Mouse (Mus musculus): ENCODE data around the gene Bckdhb. TPM values are rescaled to one million over a fixed set of nuclear protein-coding genes. Genes with fewer than 3 reads are reported as not detected.

Gene Bckdhb
- 56.7 and 56.9 TPM in 2 replicates for polyA plus RNA-seq (2015; fragmentation: Nextera tagmentation; extraction: Ambion mirVana)

GRCm38 (mm10) chr9:83924878-83925687 is at the start of gene Bckdhb:
Gene Bckdhb (plus strand): TSS chr9:83925145.
- Histone ChIP-seq H3K27me3 (no peaks in the 10 kb centered on the region), H3K36me3 (no peaks in the 10 kb centered on the region), H3K4me1 (peaks cover 5% of the 10 kb centered on the region), H3K4me2 (peak within 1 kb of the TSS; percentile 76), H3K27ac (peak within 1 kb of the TSS; percentile 48), H3K4me3 (peak within 1 kb of the TSS; percentile 79), H3K9me3 (no peaks in the 10 kb centered on the region), H3K9ac (peak within 1 kb of the TSS; percentile 82)
- WGBS, result under 1% methylated on average over 42 of the region's 46 CpGs
- peak; percentile 99 for ATAC-seq (ENCODE audit: insufficient number of reproducible peaks, insufficient read depth, low FRiP score, low TSS enrichment, low read depth)

DNA sequence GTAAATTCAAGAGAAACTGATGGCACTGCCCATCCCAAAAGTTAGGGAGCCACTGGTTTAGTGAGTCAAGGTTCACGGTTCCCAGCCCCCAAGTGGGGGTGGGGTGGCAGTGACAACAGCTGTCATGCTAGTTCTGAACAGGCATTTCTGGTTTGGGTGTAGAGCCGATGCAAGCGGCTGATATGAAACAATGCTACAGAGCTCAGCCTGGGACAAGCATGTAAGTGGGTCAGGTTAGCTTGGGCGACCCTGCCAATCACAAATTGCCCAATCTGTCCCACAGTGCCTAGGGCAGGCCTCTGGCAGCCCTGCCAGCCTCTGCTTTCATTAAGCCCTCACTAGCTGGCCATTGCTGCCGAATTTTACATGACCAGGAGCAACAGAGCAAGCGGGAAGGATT is 42.8 kb upstream of the Bckdhb start:
- Histone ChIP-seq H3K4me1 (no peaks in the 10 kb centered on the region), H3K4me2 (no peak overlapping the region), H3K9me3 (no peaks in the 10 kb centered on the region), H3K4me3 (no peak overlapping the region), H3K27me3 (no peaks in the 10 kb centered on the region), H3K9ac (no peak overlapping the region), H3K36me3 (no peaks in the 10 kb centered on the region), H3K27ac (no peak overlapping the region)
- ATAC-seq (ENCODE audit: insufficient number of reproducible peaks, insufficient read depth, low FRiP score, low TSS enrichment, low read depth), result no peak
- 78% methylated on average over 6 of the region's 6 CpGs for WGBS

- no peak overlapping the region for H3K4me2 ChIP-seq
- H3K4me3 ChIP-seq, result no peak overlapping the region
- no peaks in the 10 kb centered on the region for H3K9me3 ChIP-seq
- H3K27ac ChIP-seq, result no peak overlapping the region
- no peak for ATAC-seq (ENCODE audit: insufficient number of reproducible peaks, insufficient read depth, low FRiP score, low TSS enrichment, low read depth)
- H3K4me1 ChIP-seq, result no peaks in the 10 kb centered on the region
- no peak overlapping the region for H3K9ac ChIP-seq
- no peaks in the 10 kb centered on the region for H3K27me3 ChIP-seq
- no peaks in the 10 kb centered on the region for H3K36me3 ChIP-seq
Measured at GRCm38 (mm10) chr9:83886149-83886548, 38.8 kb upstream of the Bckdhb start.

- Histone ChIP-seq H3K4me1 (no peaks in the 10 kb centered on the region), H3K9me3 (no peaks in the 10 kb centered on the region), H3K27ac (no peak overlapping the region), H3K27me3 (no peaks in the 10 kb centered on the region), H3K36me3 (no peaks in the 10 kb centered on the region), H3K4me3 (no peak overlapping the region), H3K9ac (no peak overlapping the region), H3K4me2 (no peak overlapping the region)
- WGBS, result 84% methylated on average over 5 of the region's 5 CpGs
- no peak for ATAC-seq (ENCODE audit: insufficient number of reproducible peaks, insufficient read depth, low FRiP score, low TSS enrichment, low read depth)
Measured at GRCm38 (mm10) chr9:83888214-83888613, 36.7 kb upstream of the Bckdhb start.

DNA sequence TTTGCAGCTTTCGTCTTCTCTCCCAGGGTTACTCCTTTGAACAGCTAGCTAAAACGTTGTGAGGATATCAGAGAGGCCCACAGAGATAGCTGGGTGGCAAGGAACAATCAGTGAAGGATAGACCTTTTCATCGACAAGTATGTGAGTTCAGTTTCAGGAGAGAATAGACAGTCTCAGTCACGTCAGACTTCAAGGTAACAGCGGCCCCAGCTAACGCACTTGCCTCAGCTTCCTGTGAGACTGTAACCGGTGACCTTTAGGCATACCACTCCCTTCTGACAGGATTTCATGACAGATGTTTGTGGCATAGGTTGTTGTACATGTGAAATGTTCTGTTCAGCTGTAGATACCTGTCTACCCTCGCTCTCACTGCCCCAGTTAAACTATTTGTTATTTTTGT is 31.9 kb upstream of the Bckdhb start:
- no peak for ATAC-seq (ENCODE audit: insufficient number of reproducible peaks, insufficient read depth, low FRiP score, low TSS enrichment, low read depth)
- Histone ChIP-seq H3K27me3 (no peaks in the 10 kb centered on the region), H3K4me1 (peaks cover 3% of the 10 kb centered on the region; the same call in 1 of the 2 replicates), H3K4me2 (no peak overlapping the region), H3K36me3 (no peaks in the 10 kb centered on the region), H3K27ac (no peak overlapping the region), H3K9me3 (no peaks in the 10 kb centered on the region), H3K4me3 (no peak overlapping the region), H3K9ac (no peak overlapping the region)
- 69% methylated on average over 8 of the region's 8 CpGs for WGBS

DNA sequence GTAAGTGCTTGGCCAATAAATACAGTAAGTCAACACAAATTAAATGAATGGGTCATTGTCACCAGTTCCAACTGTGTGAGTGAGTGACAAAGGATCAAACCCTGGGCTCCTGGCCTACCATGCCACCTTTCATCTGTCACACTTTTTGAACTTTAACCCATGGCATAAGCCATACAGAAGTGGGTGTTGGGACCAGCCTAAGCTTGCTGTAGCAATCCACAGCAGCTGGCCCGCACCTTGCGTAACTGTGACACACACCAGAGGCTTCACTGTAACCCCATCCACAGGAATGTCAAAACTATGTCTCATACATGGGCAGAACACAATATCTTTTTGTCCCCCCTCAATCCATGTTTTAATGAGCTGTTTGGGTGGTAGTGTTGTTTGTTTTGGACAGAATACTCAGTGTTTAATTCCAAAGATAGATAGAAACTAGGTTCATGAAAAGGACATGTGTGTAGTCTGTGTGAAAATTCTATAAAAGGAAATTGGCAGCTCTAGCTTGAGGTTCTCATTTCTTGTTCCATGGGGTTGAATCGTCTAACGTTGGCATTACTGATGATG is 31.1 kb upstream of the Bckdhb start:
- Histone ChIP-seq H3K36me3 (no peaks in the 10 kb centered on the region), H3K9ac (no peak overlapping the region), H3K27me3 (no peaks in the 10 kb centered on the region), H3K4me1 (peaks cover 3% of the 10 kb centered on the region; the same call in 1 of the 2 replicates), H3K4me3 (no peak overlapping the region), H3K4me2 (no peak overlapping the region), H3K27ac (no peak overlapping the region), H3K9me3 (no peaks in the 10 kb centered on the region)
- 78% methylated on average over 4 of the region's 4 CpGs for WGBS
- ATAC-seq (ENCODE audit: insufficient number of reproducible peaks, insufficient read depth, low FRiP score, low TSS enrichment, low read depth), result no peak

DNA sequence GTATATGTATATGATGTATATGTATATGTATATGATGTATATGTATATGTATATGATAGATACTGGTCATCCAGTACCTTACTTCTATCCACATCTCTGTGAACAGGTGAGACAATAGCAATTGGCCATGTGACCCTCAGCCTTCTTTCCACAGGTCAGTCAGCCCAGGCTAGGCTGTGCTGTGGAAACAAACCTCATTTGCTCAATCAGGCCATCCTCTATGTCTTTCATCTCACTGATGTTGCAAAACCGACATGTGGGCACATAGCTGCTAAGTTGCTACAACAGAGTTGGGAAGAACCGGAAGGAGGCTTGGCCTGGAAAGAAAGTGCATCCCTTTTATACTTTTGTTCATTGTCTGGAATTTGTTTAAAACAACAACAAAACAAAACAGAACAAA is 22.9 kb upstream of the Bckdhb start:
- no peaks in the 10 kb centered on the region for H3K27me3 ChIP-seq
- H3K4me2 ChIP-seq, result no peak overlapping the region
- no peaks in the 10 kb centered on the region for H3K4me1 ChIP-seq
- no peak overlapping the region for H3K4me3 ChIP-seq
- no peaks in the 10 kb centered on the region for H3K36me3 ChIP-seq
- no peak overlapping the region for H3K9ac ChIP-seq
- WGBS, result 85% methylated on average over 2 of the region's 2 CpGs
- H3K9me3 ChIP-seq, result no peaks in the 10 kb centered on the region
- H3K27ac ChIP-seq, result no peak overlapping the region
- ATAC-seq (ENCODE audit: insufficient number of reproducible peaks, insufficient read depth, low FRiP score, low TSS enrichment, low read depth), result no peak

DNA sequence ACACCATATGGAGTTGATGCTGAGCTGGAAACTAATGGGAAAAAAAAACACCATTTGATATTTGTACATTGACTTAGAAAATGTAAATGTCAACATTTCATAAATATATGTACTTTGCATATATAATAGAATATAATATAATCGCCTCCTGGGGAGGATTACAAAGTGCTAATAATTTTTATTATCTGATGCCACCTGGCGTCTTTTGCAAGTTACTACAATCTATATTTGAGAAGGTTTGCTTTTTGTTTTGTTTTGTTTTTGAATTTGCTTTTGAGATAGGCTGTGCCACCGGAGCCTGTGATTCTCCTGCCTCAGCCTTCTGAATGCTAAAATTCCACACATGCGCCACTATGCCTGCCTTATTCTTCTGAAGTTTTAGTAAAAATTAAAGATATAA is 19.1 kb upstream of the Bckdhb start:
- Histone ChIP-seq H3K9me3 (no peaks in the 10 kb centered on the region), H3K36me3 (no peaks in the 10 kb centered on the region), H3K27ac (no peak overlapping the region), H3K4me1 (no peaks in the 10 kb centered on the region), H3K4me2 (no peak overlapping the region), H3K27me3 (no peaks in the 10 kb centered on the region), H3K4me3 (no peak overlapping the region), H3K9ac (no peak overlapping the region)
- 72% methylated on average over 4 of the region's 4 CpGs for WGBS
- no peak for ATAC-seq (ENCODE audit: insufficient number of reproducible peaks, insufficient read depth, low FRiP score, low TSS enrichment, low read depth)

DNA sequence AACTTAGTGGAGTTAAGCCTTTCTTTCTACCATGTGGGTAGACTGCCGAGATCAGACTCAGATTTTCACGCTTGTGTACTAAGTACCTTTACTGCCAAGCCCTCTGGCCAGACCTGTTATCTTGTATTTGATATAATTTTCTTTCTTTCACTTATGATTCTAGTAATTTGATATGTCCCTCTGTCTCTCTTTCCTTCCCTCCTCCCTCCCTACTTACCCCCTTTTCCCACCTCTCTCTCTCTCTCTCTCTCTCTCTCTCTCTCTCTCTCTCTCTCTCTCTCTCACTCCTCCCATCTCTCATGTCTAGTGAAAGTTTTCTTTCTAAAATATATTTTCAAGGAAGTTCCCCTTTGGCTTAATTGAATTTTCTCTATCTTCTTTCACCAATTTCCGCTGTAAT is 17.9 kb upstream of the Bckdhb start:
- Histone ChIP-seq H3K27me3 (no peaks in the 10 kb centered on the region), H3K9ac (no peak overlapping the region), H3K9me3 (no peaks in the 10 kb centered on the region), H3K4me2 (no peak overlapping the region), H3K36me3 (no peaks in the 10 kb centered on the region), H3K27ac (no peak overlapping the region), H3K4me1 (no peaks in the 10 kb centered on the region), H3K4me3 (no peak overlapping the region)
- no peak for ATAC-seq (ENCODE audit: insufficient number of reproducible peaks, insufficient read depth, low FRiP score, low TSS enrichment, low read depth)
- 73% methylated on average over 3 of the region's 3 CpGs for WGBS

- Histone ChIP-seq H3K4me3 (no peak overlapping the region), H3K36me3 (no peaks in the 10 kb centered on the region), H3K4me1 (no peaks in the 10 kb centered on the region), H3K4me2 (no peak overlapping the region), H3K9me3 (no peaks in the 10 kb centered on the region), H3K9ac (no peak overlapping the region), H3K27me3 (no peaks in the 10 kb centered on the region), H3K27ac (no peak overlapping the region)
- ATAC-seq (ENCODE audit: insufficient number of reproducible peaks, insufficient read depth, low FRiP score, low TSS enrichment, low read depth), result no peak
- 89% methylated on average over 2 of the region's 2 CpGs for WGBS
Measured at GRCm38 (mm10) chr9:83909836-83910235, 15.1 kb upstream of the Bckdhb start.

- 84% methylated on average over 2 of the region's 2 CpGs for WGBS
Measured at GRCm38 (mm10) chr9:83910926-83911325, 14.0 kb upstream of the Bckdhb start.

DNA sequence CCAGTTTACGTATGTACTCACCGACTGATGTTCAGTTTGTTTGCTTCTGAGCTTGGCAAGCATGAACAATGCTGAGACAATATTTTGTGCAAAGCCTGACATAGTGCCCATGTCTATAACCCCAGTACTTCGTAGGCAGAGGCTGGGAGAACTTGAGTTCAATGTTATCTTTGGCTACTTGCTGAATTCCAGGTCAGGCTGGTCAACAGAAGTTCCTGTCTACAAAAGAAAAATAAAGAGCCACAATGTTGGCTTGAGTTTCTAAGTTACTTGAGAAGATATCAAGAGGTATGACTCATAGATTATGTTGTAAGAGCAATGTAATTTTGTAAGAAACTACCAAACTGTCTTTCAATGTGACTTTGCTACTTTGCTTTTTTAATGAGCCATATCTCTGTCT is 2.9 kb upstream of the Bckdhb start:
- ATAC-seq (ENCODE audit: insufficient number of reproducible peaks, insufficient read depth, low FRiP score, low TSS enrichment, low read depth), result no peak
- Histone ChIP-seq H3K27ac (no peak overlapping the region), H3K4me2 (no peak overlapping the region), H3K27me3 (no peaks in the 10 kb centered on the region), H3K4me1 (peaks cover 5% of the 10 kb centered on the region), H3K9ac (no peak overlapping the region), H3K36me3 (no peaks in the 10 kb centered on the region), H3K9me3 (no peaks in the 10 kb centered on the region), H3K4me3 (no peak overlapping the region)
- WGBS, result 80% methylated on average over 3 of the region's 3 CpGs

More at GRCm38 (mm10) chr9:83910926-83911325, 14.0 kb upstream of the Bckdhb start:
- Histone ChIP-seq H3K4me2 (no peak overlapping the region), H3K27ac (no peak overlapping the region), H3K9ac (no peak overlapping the region), H3K27me3 (no peaks in the 10 kb centered on the region), H3K4me3 (no peak overlapping the region), H3K9me3 (no peaks in the 10 kb centered on the region), H3K4me1 (no peaks in the 10 kb centered on the region), H3K36me3 (no peaks in the 10 kb centered on the region)
- no peak for ATAC-seq (ENCODE audit: insufficient number of reproducible peaks, insufficient read depth, low FRiP score, low TSS enrichment, low read depth)
